Mouse (Mus musculus): ENCODE measurements around the gene Tppp3.

GRCm38 (mm10) chr8:105426878-105427277 is 44.4 kb downstream of the Tppp3 start:
- TF ChIP-seq POLR2A (IDR thresholded peaks at IDR 0.05; ENCODE audit: borderline replicate concordance, control insufficient read depth, low read depth, low read length): no peak
- TF ChIP-seq CTCF (IDR thresholded peaks at IDR 0.05; ENCODE audit: control insufficient read depth, insufficient read depth, low read length): no peak

All from bone marrow, adult 2 months (tissue).